Mouse (Mus musculus): ENCODE results near the gene Fgd3.

DNA sequence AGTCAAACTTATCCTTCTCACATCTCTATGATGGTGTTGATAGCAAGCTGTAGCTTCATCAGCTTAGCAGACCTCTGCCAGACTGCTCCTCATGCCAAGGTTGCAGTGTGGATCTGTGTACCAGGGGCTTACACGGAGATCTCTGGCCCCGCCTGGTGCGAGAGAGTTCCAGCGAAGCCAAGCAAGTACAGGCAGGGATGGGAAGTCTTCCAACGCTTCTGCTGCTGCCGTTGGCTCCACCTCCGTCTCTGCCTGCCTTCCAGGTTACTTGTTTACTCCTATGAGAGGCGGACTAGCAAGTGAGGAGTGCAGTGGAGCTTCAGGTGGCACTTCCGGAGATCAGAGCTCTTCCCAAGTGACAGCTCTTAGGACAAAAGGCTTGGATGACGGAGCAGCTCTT is 95.8 kb downstream of the Fgd3 start:
- TF ChIP-seq CTCF (IDR thresholded peaks at IDR 0.05; ENCODE audit: borderline replicate concordance, insufficient read depth, low read depth, low read length), result no peak
- TF ChIP-seq POLR2A (IDR thresholded peaks at IDR 0.05; ENCODE audit: borderline replicate concordance, insufficient read depth, low read length), result no peak

Data from cerebellum, adult 2 months (tissue).